Mouse (Mus musculus) heart, adult 2 months (tissue): ENCODE results near the gene Efna3.
A peak's percentile ranks its signal among the peaks of the same experiment; 100 is the strongest.

Experiments
- CTCF ChIP-seq: fragments of 200-600 bp; IDR thresholded peaks from 2 replicates; pipeline ENCODE4 v1.8.1; 2022; ENCODE audit warnings: antibody characterized with exemption, mild to moderate bottlenecking, moderate library complexity
- POLR2A ChIP-seq: fragments of 200-500 bp; IDR thresholded peaks from 2 replicates; pipeline ENCODE4 v1.6.1; 2011; ENCODE audit warnings: mild to moderate bottlenecking, low read depth, low read length, control low read depth; ENCODE audit not compliant: insufficient read depth

GRCm38 (mm10) chr3:89279153-89279890, 43.4 kb downstream of the Efna3 start:
- TF ChIP-seq POLR2A (peak; percentile 98), CTCF (no peak)
